12 mouse cellular contexts compared by ENCODE assay signal in the genomic region with DNA sequence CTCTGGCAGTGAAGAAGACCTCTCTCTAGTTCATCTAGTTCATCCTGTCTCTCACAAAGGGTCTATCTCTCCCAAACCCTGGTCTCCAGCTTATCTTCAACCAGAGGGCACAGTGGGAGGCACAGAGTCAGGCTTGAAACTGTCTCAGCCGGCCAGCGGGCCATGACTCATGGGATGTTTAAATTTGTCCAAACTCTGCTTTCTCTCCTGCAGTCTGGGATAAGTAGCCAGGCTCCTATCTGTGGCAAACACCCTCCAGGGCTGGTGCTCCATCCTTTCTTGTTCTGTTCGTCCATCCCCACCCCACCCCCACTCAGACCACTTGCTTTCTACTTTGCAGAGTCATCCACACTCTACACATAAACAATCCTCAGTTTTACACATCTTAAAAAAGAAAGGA. TPM values are rescaled to one million over a fixed set of nuclear protein-coding genes. Genes with fewer than 3 reads are reported as not detected.
DNase-seq lines count a peak whose midpoint lies in the region; ATAC-seq and TF ChIP-seq lines count a peak whose summit lies in the region.
"Had no signal": no experiment of that assay in that cellular context is flagged by ENCODE, and none has a peak within 500 bp of the region (broad histone marks: within the 10 kb centered on the region; RNA-seq: fewer than 3 reads in every experiment).

No protein-coding gene starts in this region.

- TF ChIP-seq POLR2A in heart, adult 2 months (IDR thresholded peaks at IDR 0.05; ENCODE audit: insufficient read depth, low read depth, low read length), result no peak

- peak overlapping the region; percentile 79 for H3K27ac ChIP-seq in heart, embryonic 10.5 days
- H3K27ac ChIP-seq in heart, adult 2 months, result no peak overlapping the region
- H3K27ac ChIP-seq in liver, postnatal 0 days (ENCODE audit: low read depth), result peak overlapping the region; percentile 82

- H3K36me3 ChIP-seq in heart, embryonic 10.5 days, result no peaks in the 10 kb centered on the region
- H3K36me3 ChIP-seq in heart, adult 2 months (ENCODE audit: control insufficient read depth, insufficient read depth, low read length), result no peaks in the 10 kb centered on the region
- H3K36me3 ChIP-seq in liver, postnatal 0 days (replicated peaks; ENCODE audit: insufficient read depth, low read length), result no peaks in the 10 kb centered on the region

- H3K27me3 ChIP-seq in heart, embryonic 10.5 days (ENCODE audit: insufficient read depth, poor library complexity, severe bottlenecking), result no peaks in the 10 kb centered on the region
- no peaks in the 10 kb centered on the region for H3K27me3 ChIP-seq in heart, adult 2 months (ENCODE audit: control insufficient read depth, insufficient read depth, low read length)
- H3K27me3 ChIP-seq in liver, postnatal 0 days (ENCODE audit: insufficient read depth, low read length), result no peaks in the 10 kb centered on the region

- no peak for TF ChIP-seq CTCF in heart, adult 2 months (IDR thresholded peaks at IDR 0.05)
- no peak for TF ChIP-seq CTCF in liver, postnatal 0 days (IDR thresholded peaks at IDR 0.05; ENCODE audit: low read depth)

- no peaks in the 10 kb centered on the region for H3K9me3 ChIP-seq in heart, embryonic 10.5 days
- no peaks in the 10 kb centered on the region for H3K9me3 ChIP-seq in liver, postnatal 0 days (ENCODE audit: low read length)

- no peak overlapping the region for H3K9ac ChIP-seq in heart, adult 2 months (ENCODE audit: low read depth, low read length)
- no peak overlapping the region for H3K9ac ChIP-seq in liver, postnatal 0 days (replicated peaks)

- peak; percentile 96 for DNase-seq in heart, embryonic 10.5 days (ENCODE audit: low spot score)
- DNase-seq in heart, adult 2 months, result no peak
- DNase-seq in 416B (ENCODE audit: low read depth), result peak; percentile 70
- peak; percentile 81 for DNase-seq in liver, postnatal 0 days
- DNase-seq in ovary, postnatal 14 days (ENCODE audit: low spot score), result no peak
- no peak for DNase-seq in thymus, postnatal 0 days (ENCODE audit: low spot score)
- DNase-seq in left cerebral cortex, postnatal 36 days (ENCODE audit: low spot score in 2 of 2), result no peak
- DNase-seq: heart, adult 18-20 months; lung, postnatal 36 days; right cerebral cortex, adult 18-20 months had no signal

- TF ChIP-seq EP300 in heart, adult 2 months (IDR thresholded peaks at IDR 0.05; ENCODE audit: insufficient read depth, low read depth, low read length), result no peak
- peak; percentile 99 for TF ChIP-seq EP300 in liver, postnatal 0 days (IDR thresholded peaks at IDR 0.05; ENCODE audit: low read depth)

- peak; percentile 68; the same call in 1 of the 2 replicates for ATAC-seq in common myeloid progenitor, adult 5-6 weeks (replicated peaks; ENCODE audit: low read depth, poor library complexity, severe bottlenecking)
- ATAC-seq in liver, postnatal 0 days, result peak; percentile 83

- no peak overlapping the region for H3K4me3 ChIP-seq in heart, embryonic 10.5 days
- no peak overlapping the region for H3K4me3 ChIP-seq in heart, adult 2 months
- no peak overlapping the region for H3K4me3 ChIP-seq in liver, postnatal 0 days (ENCODE audit: low read depth, low read length)
- H3K4me3 ChIP-seq: myocyte had no signal

- no peak overlapping the region for H3K4me2 ChIP-seq in liver, postnatal 0 days (ENCODE audit: low read depth, low read length)

- H3K79me2 ChIP-seq in heart, adult 2 months (replicated peaks; ENCODE audit: control insufficient read depth, insufficient read depth, low read length), result no peaks in the 10 kb centered on the region

- peaks cover 72% of the 10 kb centered on the region for H3K4me1 ChIP-seq in heart, embryonic 10.5 days
- H3K4me1 ChIP-seq in heart, adult 2 months (ENCODE audit: control insufficient read depth, insufficient read depth, low read length), result peaks cover 6% of the 10 kb centered on the region
- peaks cover 52% of the 10 kb centered on the region for H3K4me1 ChIP-seq in liver, postnatal 0 days (ENCODE audit: insufficient read depth)

- intact Hi-C loops in heart, adult 2 months (cut with DNase I), result no loop called here
- intact Hi-C loops in left cerebral cortex, postnatal 36 days (cut with DNase I), result no loop called here

- WGBS in heart, embryonic 10.5 days, result 18% methylated on average over 3 of the region's 3 CpGs
- 57% methylated on average over 3 of the region's 3 CpGs for WGBS in heart, adult 2 months
- 43% methylated on average over 3 of the region's 3 CpGs for WGBS in liver, postnatal 0 days (ENCODE audit: insufficient replicate concordance)

RNA-seq across cellular contexts. Expression of a gene that starts 43.2 kb away (rescaled TPM):
- polyA plus RNA-seq in heart, embryonic 10.5 days (2016; fragmentation: Nextera tagmentation; extraction: Ambion mirVana), result 28.7 and 31.4 TPM in 2 replicates
- total RNA-seq in heart, adult 2 months (2021), result 10 to 100 TPM; 17.2 to 20.5 TPM
- polyA plus RNA-seq in heart, adult 2 months (2012; rRNA removed), result 24.6 and 27.9 TPM in 2 replicates
- total RNA-seq in common myeloid progenitor, adult 5-6 weeks (2017), result 205 and 249 TPM in 2 replicates
- polyA plus RNA-seq in liver, postnatal 0 days (2015; fragmentation: Nextera tagmentation; extraction: Ambion mirVana), result 35.6 and 57.1 TPM in 2 replicates
- polyA plus RNA-seq in thymus, postnatal 0 days (2015; fragmentation: Nextera tagmentation; extraction: Ambion mirVana), result 78.6 and 81.4 TPM in 2 replicates
- 1 to 10 TPM; 6.0 to 7.1 TPM for total RNA-seq in left cerebral cortex, postnatal 36 days (2021)

Comparison
In these comparisons a context has a peak if more than half of its experiments do, and no peak if none do; other contexts are left out.
1. DNase-seq: peak in heart, embryonic 10.5 days (single experiment), 416B (single experiment) and liver, postnatal 0 days (single experiment); none in heart, adult 2 months (0 of 2), ovary, postnatal 14 days (single experiment), thymus, postnatal 0 days (single experiment) and left cerebral cortex, postnatal 36 days (0 of 2).